Mouse (Mus musculus): ENCODE results near the gene Fat1.

DNA sequence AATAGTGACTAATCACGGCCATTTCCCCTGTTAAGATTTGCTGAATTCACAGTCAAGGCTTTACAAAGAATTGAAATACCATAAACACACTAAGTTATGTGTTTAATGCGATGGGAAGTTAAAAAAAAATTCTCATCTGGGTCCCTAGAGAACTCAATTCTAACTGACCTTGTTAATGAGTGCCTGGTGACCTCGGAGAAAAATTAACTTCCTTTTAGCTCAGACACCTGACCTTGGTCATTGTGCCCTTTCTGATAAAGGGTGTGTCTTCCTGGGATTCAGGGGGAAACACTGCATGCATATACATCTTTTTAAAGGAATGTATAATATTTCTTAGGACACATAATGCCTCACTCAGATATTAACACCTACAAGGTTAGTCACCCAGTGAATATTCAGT lies 68.8 kb downstream of the Fat1 start:
- no peak for TF ChIP-seq CTCF (IDR thresholded peaks at IDR 0.05; ENCODE audit: control insufficient read depth, insufficient read depth, insufficient read length)
- TF ChIP-seq USF1 (IDR thresholded peaks at IDR 0.05; ENCODE audit: low read depth), result no peak

All from C2C12 (cell line).